Mouse (Mus musculus): ENCODE data around the gene Fzd4. TPM values are rescaled to one million over a fixed set of nuclear protein-coding genes. Genes with fewer than 3 reads are reported as not detected.
A peak's percentile ranks its signal among the peaks of the same experiment; 100 is the strongest.

Fzd4 gene
- 7.8 and 8.3 TPM in 2 replicates for polyA plus RNA-seq (2014; fragmentation: Nextera tagmentation; extraction: Ambion mirVana)

DNA sequence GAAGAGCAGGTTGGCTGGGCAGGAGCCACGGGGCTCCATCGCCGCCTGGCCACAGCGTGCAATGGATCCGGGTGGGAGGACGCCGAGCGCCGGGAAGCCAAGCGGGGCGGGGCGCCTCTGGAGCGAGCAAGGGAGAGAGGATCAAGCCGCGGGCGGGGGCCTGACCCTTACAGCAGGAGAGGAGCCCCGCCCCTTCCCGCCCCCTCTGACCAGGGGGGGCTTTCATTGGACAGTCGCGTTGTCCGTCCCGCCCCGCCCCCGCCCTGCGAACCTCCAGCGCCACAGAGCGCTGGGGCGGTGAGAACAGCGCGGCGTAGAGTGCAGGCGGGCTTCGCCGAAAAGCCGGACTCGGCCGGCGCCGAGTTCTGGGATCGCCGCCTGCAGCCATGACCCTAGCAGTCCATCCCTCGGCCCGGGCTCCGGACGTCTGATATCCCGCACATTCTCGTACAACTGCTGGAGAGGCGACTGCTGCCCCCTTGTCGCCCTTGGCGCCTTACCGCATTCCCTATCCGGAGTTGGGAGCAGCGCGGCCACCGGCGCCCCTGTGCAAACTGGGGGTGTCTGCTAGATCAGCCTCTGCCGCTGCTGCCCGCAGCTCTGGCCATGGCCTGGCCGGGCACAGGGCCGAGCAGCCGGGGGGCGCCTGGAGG lies at the start of gene Fzd4, which contains the start of gene Tmem135:
Gene Fzd4 (plus strand): TSS at position 275 of the 653 bp plus-strand sequence.
Gene Tmem135 (minus strand): TSS at position 142 of the 653 bp plus-strand sequence.
- Histone ChIP-seq H3K36me3 (ENCODE audit: control insufficient read depth, insufficient read depth, low read length) (peaks cover 5% of the 10 kb centered on the region; the same call in 1 of the 2 replicates), H3K9ac (ENCODE audit: low read depth, low read length) (peak within 1 kb of the TSS; percentile 76), H3K4me2 (peak within 1 kb of the TSS; percentile 100), H3K9me3 (ENCODE audit: control insufficient read depth, low read length) (no peaks in the 10 kb centered on the region), H3K4me3 (ENCODE audit: low read depth, low read length) (peak within 1 kb of the TSS; percentile 80), H3K27me3 (replicated peaks; ENCODE audit: control insufficient read depth, insufficient read depth, low read length) (no peaks in the 10 kb centered on the region), H3K27ac (ENCODE audit: low read depth, low read length) (peak within 1 kb of the TSS; percentile 79), H3K4me1 (replicated peaks; ENCODE audit: control insufficient read depth, insufficient read depth, low read length) (peaks cover 10% of the 10 kb centered on the region; the same call in 1 of the 2 replicates)
- peak; percentile 96 for DNase-seq (ENCODE audit: low spot score)
- ATAC-seq (replicated peaks; ENCODE audit: low FRiP score), result peak; percentile 95
- WGBS, result under 1% methylated on average over 60 of the region's 62 CpGs

DNA sequence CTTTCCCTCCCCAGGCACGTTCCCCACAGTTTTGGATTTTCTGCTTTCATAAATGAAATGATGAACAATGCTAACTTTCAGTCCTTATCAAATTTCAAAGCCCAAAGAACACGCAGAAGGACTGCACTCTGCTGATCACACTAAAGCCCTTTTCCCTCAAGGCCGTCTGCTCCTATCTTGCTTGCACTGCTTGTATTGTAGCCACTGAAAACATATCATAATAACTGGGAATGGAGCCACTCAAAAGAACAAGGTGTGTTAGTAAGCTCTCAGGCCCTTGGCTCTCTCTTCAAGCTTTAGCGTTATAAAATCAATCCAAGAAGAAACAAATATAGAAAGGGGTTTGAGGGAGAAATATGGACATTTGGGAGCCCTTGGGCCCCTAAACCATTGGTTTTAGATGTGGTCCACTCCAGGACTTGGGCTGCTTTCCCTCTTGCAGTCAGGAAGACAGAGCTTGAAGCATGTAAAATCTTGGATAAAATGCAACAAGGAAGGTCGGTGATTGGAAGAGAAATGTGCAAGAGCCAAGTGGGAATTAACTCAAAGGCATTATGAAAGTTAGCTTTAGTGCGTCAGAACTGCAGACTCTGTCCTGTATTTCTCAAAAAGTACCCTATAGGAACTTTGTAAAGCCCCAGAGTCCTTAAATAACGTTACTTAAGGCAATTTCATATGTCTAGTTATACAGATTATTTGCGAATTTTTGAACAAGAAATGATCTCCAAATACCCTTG lies 48.5 kb upstream of the Fzd4 start:
- no peaks in the 10 kb centered on the region for H3K36me3 ChIP-seq (ENCODE audit: control insufficient read depth, insufficient read depth, low read length)
- H3K4me2 ChIP-seq, result no peak overlapping the region
- no peaks in the 10 kb centered on the region for H3K27me3 ChIP-seq (replicated peaks; ENCODE audit: control insufficient read depth, insufficient read depth, low read length)
- no peaks in the 10 kb centered on the region for H3K4me1 ChIP-seq (replicated peaks; ENCODE audit: control insufficient read depth, insufficient read depth, low read length)
- no peak overlapping the region for H3K27ac ChIP-seq (ENCODE audit: low read depth, low read length)
- no peak for ATAC-seq (replicated peaks; ENCODE audit: low FRiP score)
- DNase-seq (ENCODE audit: low spot score), result no peak
- H3K9me3 ChIP-seq (ENCODE audit: control insufficient read depth, low read length), result no peaks in the 10 kb centered on the region
- WGBS, result 72% methylated on average over 8 of the region's 8 CpGs
- H3K9ac ChIP-seq (ENCODE audit: low read depth, low read length), result no peak overlapping the region
- H3K4me3 ChIP-seq (ENCODE audit: low read depth, low read length), result no peak overlapping the region

DNA sequence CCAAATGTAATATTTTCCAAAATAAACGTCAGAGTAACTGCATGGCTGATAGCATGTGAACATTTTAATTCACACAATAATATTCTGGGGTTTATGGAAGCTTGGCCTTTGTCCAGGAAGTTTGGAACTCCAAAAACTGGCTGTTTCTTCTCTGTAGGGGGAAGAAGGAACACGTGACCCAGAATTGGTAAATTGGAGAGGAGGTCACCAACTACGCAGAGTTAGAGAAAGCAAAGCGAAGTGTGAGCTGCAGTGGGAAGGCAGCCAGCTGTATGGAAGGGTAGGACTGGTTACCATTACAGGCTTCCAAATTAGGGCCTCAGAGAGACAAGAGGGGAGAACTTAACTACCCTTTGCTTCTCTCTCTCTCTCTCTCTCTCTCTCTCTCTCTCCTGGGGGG lies 47.8 kb upstream of the Fzd4 start:
- 75% methylated on average over 4 of the region's 4 CpGs for WGBS
- H3K27me3 ChIP-seq (replicated peaks; ENCODE audit: control insufficient read depth, insufficient read depth, low read length), result no peaks in the 10 kb centered on the region
- no peaks in the 10 kb centered on the region for H3K9me3 ChIP-seq (ENCODE audit: control insufficient read depth, low read length)
- no peaks in the 10 kb centered on the region for H3K4me1 ChIP-seq (replicated peaks; ENCODE audit: control insufficient read depth, insufficient read depth, low read length)
- H3K4me2 ChIP-seq, result no peak overlapping the region
- DNase-seq (ENCODE audit: low spot score) (no peak), ATAC-seq (replicated peaks; ENCODE audit: low FRiP score) (no peak)
- H3K27ac ChIP-seq (ENCODE audit: low read depth, low read length), result no peak overlapping the region
- H3K36me3 ChIP-seq (ENCODE audit: control insufficient read depth, insufficient read depth, low read length), result no peaks in the 10 kb centered on the region
- no peak overlapping the region for H3K4me3 ChIP-seq (ENCODE audit: low read depth, low read length)
- H3K9ac ChIP-seq (ENCODE audit: low read depth, low read length), result no peak overlapping the region

GRCm38 (mm10) chr7:89363975-89364374 lies 40.2 kb upstream of the Fzd4 start:
- H3K27me3 ChIP-seq (replicated peaks; ENCODE audit: control insufficient read depth, insufficient read depth, low read length), result no peaks in the 10 kb centered on the region
- peaks cover 13% of the 10 kb centered on the region for H3K4me1 ChIP-seq (replicated peaks; ENCODE audit: control insufficient read depth, insufficient read depth, low read length)
- H3K4me3 ChIP-seq (ENCODE audit: low read depth, low read length), result no peak overlapping the region
- no peak overlapping the region for H3K4me2 ChIP-seq
- no peak overlapping the region for H3K9ac ChIP-seq (ENCODE audit: low read depth, low read length)
- no peak overlapping the region for H3K27ac ChIP-seq (ENCODE audit: low read depth, low read length)
- no peaks in the 10 kb centered on the region for H3K9me3 ChIP-seq (ENCODE audit: control insufficient read depth, low read length)
- ATAC-seq (replicated peaks; ENCODE audit: low FRiP score), result no peak
- H3K36me3 ChIP-seq (ENCODE audit: control insufficient read depth, insufficient read depth, low read length), result no peaks in the 10 kb centered on the region
- DNase-seq (ENCODE audit: low spot score), result no peak
- WGBS, result 76% methylated on average over 5 of the region's 5 CpGs

- Histone ChIP-seq H3K27me3 (replicated peaks; ENCODE audit: control insufficient read depth, insufficient read depth, low read length) (no peaks in the 10 kb centered on the region), H3K9ac (ENCODE audit: low read depth, low read length) (no peak overlapping the region), H3K4me1 (replicated peaks; ENCODE audit: control insufficient read depth, insufficient read depth, low read length) (peaks cover 13% of the 10 kb centered on the region), H3K27ac (ENCODE audit: low read depth, low read length) (no peak overlapping the region), H3K9me3 (ENCODE audit: control insufficient read depth, low read length) (no peaks in the 10 kb centered on the region), H3K36me3 (ENCODE audit: control insufficient read depth, insufficient read depth, low read length) (no peaks in the 10 kb centered on the region), H3K4me2 (no peak overlapping the region), H3K4me3 (ENCODE audit: low read depth, low read length) (no peak overlapping the region)
- WGBS, result 82% methylated on average over 10 of the region's 10 CpGs
- no peak for DNase-seq (ENCODE audit: low spot score)
- ATAC-seq (replicated peaks; ENCODE audit: low FRiP score), result no peak
These were observed 38.8 kb upstream of the Fzd4 start for GRCm38 (mm10) chr7:89365135-89365880.

GRCm38 (mm10) chr7:89367643-89368042 lies 36.5 kb upstream of the Fzd4 start:
- Histone ChIP-seq H3K9ac (ENCODE audit: low read depth, low read length) (no peak overlapping the region), H3K4me3 (ENCODE audit: low read depth, low read length) (no peak overlapping the region), H3K27ac (ENCODE audit: low read depth, low read length) (no peak overlapping the region), H3K4me2 (0 out of 2 replicates have a peak overlapping the region, but pooled peaks have one; percentile 3), H3K9me3 (ENCODE audit: control insufficient read depth, low read length) (no peaks in the 10 kb centered on the region), H3K27me3 (replicated peaks; ENCODE audit: control insufficient read depth, insufficient read depth, low read length) (no peaks in the 10 kb centered on the region), H3K36me3 (ENCODE audit: control insufficient read depth, insufficient read depth, low read length) (no peaks in the 10 kb centered on the region), H3K4me1 (replicated peaks; ENCODE audit: control insufficient read depth, insufficient read depth, low read length) (peaks cover 13% of the 10 kb centered on the region)
- WGBS, result 2% methylated on average over 3 of the region's 3 CpGs
- DNase-seq (ENCODE audit: low spot score) (no peak), ATAC-seq (replicated peaks; ENCODE audit: low FRiP score) (peak; percentile 87)

- no peaks in the 10 kb centered on the region for H3K27me3 ChIP-seq (replicated peaks; ENCODE audit: control insufficient read depth, insufficient read depth, low read length)
- H3K27ac ChIP-seq (ENCODE audit: low read depth, low read length), result no peak overlapping the region
- ATAC-seq (replicated peaks; ENCODE audit: low FRiP score) (no peak), DNase-seq (ENCODE audit: low spot score) (no peak)
- H3K9ac ChIP-seq (ENCODE audit: low read depth, low read length), result no peak overlapping the region
- no peak overlapping the region for H3K4me3 ChIP-seq (ENCODE audit: low read depth, low read length)
- no peaks in the 10 kb centered on the region for H3K36me3 ChIP-seq (ENCODE audit: control insufficient read depth, insufficient read depth, low read length)
- H3K9me3 ChIP-seq (ENCODE audit: control insufficient read depth, low read length), result no peaks in the 10 kb centered on the region
- no peak overlapping the region for H3K4me2 ChIP-seq
- peaks cover 13% of the 10 kb centered on the region for H3K4me1 ChIP-seq (replicated peaks; ENCODE audit: control insufficient read depth, insufficient read depth, low read length)
- WGBS, result 79% methylated on average over 1 of the region's 1 CpGs
These were observed 34.1 kb upstream of the Fzd4 start for GRCm38 (mm10) chr7:89370086-89370485.

DNA sequence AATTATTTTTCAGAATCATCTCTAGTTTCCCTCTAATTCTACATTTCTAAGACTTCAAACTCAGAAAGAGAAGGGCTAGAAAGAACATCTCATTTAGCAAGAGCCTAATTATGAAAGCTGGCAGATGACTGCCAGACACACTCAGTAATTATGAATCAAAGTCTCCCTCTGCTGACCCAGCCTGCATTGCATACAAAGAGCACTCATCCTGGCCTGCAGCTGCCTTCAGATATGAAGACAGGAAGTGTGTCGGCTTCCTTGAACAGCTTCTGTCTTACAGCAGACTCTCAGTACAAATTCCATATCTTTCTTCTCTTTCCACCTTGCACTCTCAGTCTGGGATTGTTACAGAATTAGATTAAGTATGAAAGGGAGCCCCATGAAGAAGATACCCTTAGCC lies 33.2 kb upstream of the Fzd4 start:
- 28% methylated on average over 1 of the region's 1 CpGs for WGBS
- Histone ChIP-seq H3K9me3 (ENCODE audit: control insufficient read depth, low read length) (no peaks in the 10 kb centered on the region), H3K9ac (ENCODE audit: low read depth, low read length) (no peak overlapping the region), H3K4me2 (no peak overlapping the region), H3K27ac (ENCODE audit: low read depth, low read length) (no peak overlapping the region), H3K4me1 (replicated peaks; ENCODE audit: control insufficient read depth, insufficient read depth, low read length) (peaks cover 13% of the 10 kb centered on the region), H3K4me3 (ENCODE audit: low read depth, low read length) (no peak overlapping the region), H3K36me3 (ENCODE audit: control insufficient read depth, insufficient read depth, low read length) (no peaks in the 10 kb centered on the region), H3K27me3 (replicated peaks; ENCODE audit: control insufficient read depth, insufficient read depth, low read length) (no peaks in the 10 kb centered on the region)
- no peak for DNase-seq (ENCODE audit: low spot score)
- no peak for ATAC-seq (replicated peaks; ENCODE audit: low FRiP score)
